Mouse (Mus musculus) CH12.LX (cell line): ENCODE data around the gene Hpcal1. TPM values are rescaled to one million over a fixed set of nuclear protein-coding genes. Genes with fewer than 3 reads are reported as not detected.
A peak's percentile ranks its signal among the peaks of the same experiment; 100 is the strongest.

Experiments
- DNase-seq: peaks from one replicate; pipeline ENCODE4 v3.0.0-alpha.2; 2013; ENCODE audit errors: extremely low read depth
- H3K27ac ChIP-seq: 2 replicates; pipeline ENCODE4 v1.5.1; 2012; ENCODE audit warnings: low read depth, mild to moderate bottlenecking, control low read depth, moderate library complexity; ENCODE audit not compliant: insufficient read depth
- H3K27me3 ChIP-seq: replicated peaks from 2 replicates; pipeline ENCODE3; 2012; ENCODE audit warnings: inconsistent platforms
- H3K36me3 ChIP-seq, 2 experiments: replicated peaks in 1 of 2; 2 replicates each; pipeline versions ENCODE3 to v1.6.1; 2012; ENCODE audit warnings: inconsistent platforms in 1 of 2, low read length in 1 of 2, mild to moderate bottlenecking in 1 of 2, mixed read lengths in 1 of 2, moderate library complexity in 1 of 2; ENCODE audit not compliant: control insufficient read depth in 1 of 2, insufficient read depth in 1 of 2
- H3K4me1 ChIP-seq, 2 experiments: 2 replicates each; pipeline ENCODE4 v1.6.1; 2012; ENCODE audit warnings: inconsistent platforms in 1 of 2, moderate library complexity in 1 of 2; ENCODE audit not compliant: insufficient read depth in 2 of 2, control insufficient read depth in 1 of 2
- H3K4me2 ChIP-seq: 2 replicates; pipeline ENCODE4 v1.6.1; 2012; ENCODE audit warnings: low read depth, mild to moderate bottlenecking, control low read depth; ENCODE audit not compliant: poor library complexity, insufficient read depth, severe bottlenecking
- H3K4me3 ChIP-seq, 3 experiments: fragments of 150-350 bp in 1 of 3; sonication (generic) in 1 of 3; replicated peaks in 1 of 3; 2 replicates each; pipeline versions ENCODE3 to v1.5.1; 2011 to 2012; ENCODE audit warnings: low read depth in 2 of 3, low read length in 2 of 3, mild to moderate bottlenecking in 2 of 3, moderate library complexity in 2 of 3, control low read depth in 1 of 3, improper control_type of control experiment in 1 of 3, inconsistent platforms in 1 of 3, mixed read lengths in 1 of 3; ENCODE audit not compliant: poor library complexity in 1 of 3
- H3K79me2 ChIP-seq: replicated peaks from 2 replicates; pipeline ENCODE4 v1.6.1; 2012; ENCODE audit warnings: mild to moderate bottlenecking, moderate library complexity; ENCODE audit not compliant: control insufficient read depth, poor library complexity, insufficient read depth, severe bottlenecking; ENCODE audit errors: extremely low read depth
- H3K9ac ChIP-seq: 2 replicates; pipeline ENCODE4 v1.6.1; 2012; ENCODE audit warnings: low read depth, mild to moderate bottlenecking, control low read depth, moderate library complexity; ENCODE audit not compliant: insufficient read depth
- H3K9me3 ChIP-seq: replicated peaks from 2 replicates; pipeline ENCODE3; 2012; ENCODE audit warnings: low read length, inconsistent platforms, mixed read lengths
- CHD1 ChIP-seq: IDR thresholded peaks from 2 replicates; pipeline ENCODE4 v1.6.1; 2012; ENCODE audit warnings: low read depth, low read length, improper control_type of control experiment, inconsistent platforms
- CTCF ChIP-seq, 2 experiments: IDR thresholded peaks in 1 of 2; conservative IDR thresholded peaks in 1 of 2; 2 replicates each; pipeline ENCODE4 v1.5.1; 2011 to 2012; ENCODE audit warnings: low read depth in 2 of 2, low read length in 2 of 2, improper control_type of control experiment in 1 of 2, inconsistent platforms in 1 of 2, mild to moderate bottlenecking in 1 of 2, moderate library complexity in 1 of 2
- EP300 ChIP-seq: IDR thresholded peaks from 2 replicates; pipeline ENCODE4 v1.6.1; 2011; ENCODE audit warnings: low read length, improper control_type of control experiment
- HCFC1 ChIP-seq: IDR thresholded peaks from 2 replicates; pipeline ENCODE4 v1.6.1; 2012; ENCODE audit warnings: low read depth, mild to moderate bottlenecking, inconsistent platforms, low read length, improper control_type of control experiment
- IRF4 ChIP-seq: IDR thresholded peaks from 2 replicates; pipeline ENCODE4 v1.6.1; 2014; ENCODE audit warnings: low read depth, mild to moderate bottlenecking, inconsistent platforms, low read length, improper control_type of control experiment
- JUN ChIP-seq: IDR thresholded peaks from 2 replicates; pipeline ENCODE4 v1.6.1; 2011; ENCODE audit warnings: low read depth, mild to moderate bottlenecking, low read length, improper control_type of control experiment, moderate library complexity; ENCODE audit not compliant: insufficient read depth
- JUND ChIP-seq: conservative IDR thresholded peaks from 2 replicates; pipeline ENCODE4 v1.6.1; 2011; ENCODE audit warnings: low read depth, low read length, improper control_type of control experiment
- MAZ ChIP-seq: IDR thresholded peaks from 2 replicates; pipeline ENCODE4 v1.6.1; 2012; ENCODE audit warnings: low read depth, mild to moderate bottlenecking, inconsistent platforms, low read length, improper control_type of control experiment, moderate library complexity
- MEF2A ChIP-seq: IDR thresholded peaks from 2 replicates; pipeline ENCODE4 v1.6.1; 2014; ENCODE audit warnings: low read depth, mild to moderate bottlenecking, inconsistent platforms, low read length, improper control_type of control experiment, borderline replicate concordance
- MXI1 ChIP-seq: IDR thresholded peaks from 2 replicates; pipeline ENCODE4 v1.6.1; 2011; ENCODE audit warnings: mild to moderate bottlenecking, low read depth, low read length, improper control_type of control experiment
- NELFE ChIP-seq: IDR thresholded peaks from 2 replicates; pipeline ENCODE4 v1.6.1; 2011; ENCODE audit warnings: low read depth, low read length, improper control_type of control experiment
- PAX5 ChIP-seq: IDR thresholded peaks from 2 replicates; pipeline ENCODE4 v1.6.1; 2012; ENCODE audit warnings: low read length, inconsistent platforms, mixed read lengths
- POLR2A ChIP-seq: IDR thresholded peaks from 2 replicates; pipeline ENCODE4 v1.6.1; 2011; ENCODE audit warnings: low read depth, mild to moderate bottlenecking, improper control_type of control experiment, low read length
- RAD21 ChIP-seq: IDR thresholded peaks from 2 replicates; pipeline ENCODE4 v1.6.1; 2011; ENCODE audit warnings: low read depth, mild to moderate bottlenecking, low read length, improper control_type of control experiment, moderate library complexity
- SIN3A ChIP-seq: IDR thresholded peaks from 2 replicates; pipeline ENCODE4 v1.6.1; 2012; ENCODE audit warnings: low read length, improper control_type of control experiment, inconsistent platforms
- SMC3 ChIP-seq: IDR thresholded peaks from 2 replicates; pipeline ENCODE4 v1.6.1; 2011; ENCODE audit warnings: low read depth, low read length, improper control_type of control experiment
- UBTF ChIP-seq: IDR thresholded peaks from 2 replicates; pipeline ENCODE4 v1.6.1; 2012; ENCODE audit warnings: low read depth, mild to moderate bottlenecking, inconsistent platforms, low read length, improper control_type of control experiment, moderate library complexity
- USF1 ChIP-seq: IDR thresholded peaks from 2 replicates; pipeline ENCODE4 v1.6.1; 2014; ENCODE audit warnings: low read depth, mild to moderate bottlenecking, inconsistent platforms, low read length, improper control_type of control experiment
- USF2 ChIP-seq: conservative IDR thresholded peaks from 2 replicates; pipeline ENCODE4 v1.6.1; 2011; ENCODE audit warnings: low read depth, low read length, improper control_type of control experiment
- ZKSCAN1 ChIP-seq: IDR thresholded peaks from 2 replicates; pipeline ENCODE4 v1.6.1; 2012; ENCODE audit warnings: low read depth, inconsistent platforms, low read length, improper control_type of control experiment, borderline replicate concordance
- ZMIZ1 ChIP-seq: IDR thresholded peaks from 2 replicates; pipeline ENCODE4 v1.6.1; 2012; ENCODE audit warnings: low read depth, mild to moderate bottlenecking, inconsistent platforms, low read length, improper control_type of control experiment
- dilution Hi-C: fragments of 300-500 bp; cut with MboI; formaldehyde crosslinking; loops from 2 replicates; pipeline ENCODE4 v1.14.3; 2020; ENCODE audit warnings: low sequenced_read_pairs; ENCODE audit not compliant: extremely low pct_unique_long_range_greater_than_20kb, extremely low pct_ligation_motif_present
- in situ Hi-C: fragments of 300-500 bp; cut with MboI; formaldehyde crosslinking; loops from 3 replicates; pipeline ENCODE4 v1.14.3; 2019; ENCODE audit warnings: low sequenced_read_pairs, low pct_ligation_motif_present, low pct_unique_long_range_greater_than_20kb, mixed read lengths
- polyA plus RNA-seq: library from polyadenylated mRNA; unstranded; fragments of >175 nt; gene quantifications from 2 replicates; pipeline ENCODE4 v1.2.1, GENCODE M21; 2012; ENCODE audit warnings: low read depth; ENCODE audit not compliant: insufficient read length
- total RNA-seq, 2 experiments: library from RNA; depleted of rRNA; stranded (reverse); fragments of 300-350 nt in 1 of 2; fragments of >200 nt in 1 of 2; gene quantifications; 2 replicates each; pipeline ENCODE4 v1.2.3; 2012 to 2014

Hpcal1 gene
- total and polyA plus RNA-seq, 3 experiments = 4.9 to 5.5 (median 4.9) TPM

DNA sequence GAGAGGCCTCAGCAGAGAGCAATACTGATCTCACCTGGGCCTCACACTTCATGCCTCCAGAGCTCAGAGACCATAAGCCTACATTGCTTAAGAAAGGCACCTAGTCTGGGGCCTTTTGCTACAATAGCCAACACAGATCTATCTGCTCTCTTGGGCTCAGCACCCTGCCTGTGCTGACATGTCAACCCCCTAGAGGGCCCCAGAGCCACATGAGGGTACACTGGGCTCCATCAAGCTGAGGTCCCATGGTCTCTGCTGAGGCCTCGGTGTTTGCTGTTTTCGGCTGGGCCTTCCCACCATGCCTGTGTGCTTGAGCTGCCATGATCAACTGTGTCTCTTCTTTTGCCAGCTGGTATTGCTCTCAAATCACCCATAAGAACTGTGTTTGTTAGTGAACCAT, 24.0 kb upstream of the Hpcal1 start:
- TF ChIP-seq JUN (no peak), CTCF (conservative IDR thresholded peaks at IDR 0.05 in 1 of 2, IDR thresholded peaks at IDR 0.05 in 1 of 2; ENCODE audit: low read depth in 2 of 2, low read length in 2 of 2) (peak; percentile 20 to 70; a peak in 3 of 4 replicates), RAD21 (peak; percentile 70), SMC3 (peak; percentile 55), CHD1 (no peak)
- Histone ChIP-seq H3K4me2 (no peak overlapping the region), H3K9me3 (no peaks in the 10 kb centered on the region), H3K4me1 (peaks cover 0 to 20% of the 10 kb centered on the region in 2 experiments; a peak in 2 of 4 replicates), H3K27me3 (no peaks in the 10 kb centered on the region), H3K4me3 (no peak overlapping the region), H3K27ac (no peak overlapping the region), H3K9ac (no peak overlapping the region), H3K36me3 (no peaks in the 10 kb centered on the region), H3K79me2 (no peaks in the 10 kb centered on the region)
- in situ Hi-C loops (loop anchor here (25.0 kb wide), 1 partner anchor 304 kb away; no protein-coding TSS in a partner anchor), dilution Hi-C loops (no loop called here)
- DNase-seq = peak; percentile 42

GRCm38 (mm10) chr12:17673729-17674128, 16.9 kb upstream of the Hpcal1 start:
- H3K27me3 ChIP-seq = no peaks in the 10 kb centered on the region
- no peak overlapping the region for H3K9ac ChIP-seq
- no peak overlapping the region for H3K27ac ChIP-seq
- no peak for DNase-seq
- H3K36me3 ChIP-seq = no peaks in the 10 kb centered on the region
- no peaks in the 10 kb centered on the region for H3K9me3 ChIP-seq
- no peak for TF ChIP-seq MXI1
- TF ChIP-seq ZKSCAN1 = no peak
- TF ChIP-seq POLR2A = no peak
- no peak for TF ChIP-seq PAX5
- no peak for TF ChIP-seq USF2
- no peak for TF ChIP-seq HCFC1
- no peak for TF ChIP-seq JUND
- TF ChIP-seq SIN3A = no peak
- TF ChIP-seq NELFE = no peak
- dilution Hi-C loops (no loop called here), in situ Hi-C loops (loop anchor here (10.0 to 25.0 kb wide), 2 partner anchors 121 to 311 kb away; no protein-coding TSS in a partner anchor)
- H3K4me2 ChIP-seq = no peak overlapping the region
- H3K4me1 ChIP-seq = peaks cover 0 to 6% of the 10 kb centered on the region in 2 experiments; a peak in 2 of 4 replicates
- no peaks in the 10 kb centered on the region for H3K79me2 ChIP-seq
- no peak overlapping the region for H3K4me3 ChIP-seq

DNA sequence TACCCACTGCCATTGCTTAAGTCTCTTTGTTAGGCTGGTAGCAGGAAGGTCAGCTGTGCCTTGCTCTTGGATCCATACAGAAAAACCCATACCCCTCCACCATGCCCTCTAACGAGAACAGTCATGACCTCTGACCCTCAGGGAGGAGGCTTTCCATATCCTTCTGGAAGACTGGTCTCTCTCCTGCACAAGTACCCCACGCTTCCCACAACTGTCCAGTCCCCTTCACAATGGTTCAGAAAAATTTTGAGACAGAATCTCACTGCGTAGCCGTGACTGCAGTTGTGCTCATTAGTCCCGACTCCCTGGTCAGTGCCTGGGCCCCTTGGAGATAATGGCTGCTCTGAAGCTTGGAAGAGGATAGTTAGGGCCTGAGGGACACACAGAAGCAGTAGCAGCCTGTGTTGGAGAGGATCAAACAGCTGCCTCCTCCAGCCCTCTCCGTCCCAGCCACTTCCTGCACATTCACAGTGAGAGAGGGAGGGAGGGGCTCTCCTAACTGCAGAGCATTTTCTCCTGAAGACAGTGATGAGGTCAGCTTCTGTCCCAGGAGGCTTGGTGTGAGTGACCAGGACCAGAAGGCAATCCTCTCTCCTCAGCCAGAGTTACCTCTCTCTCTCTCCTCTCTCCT, 16.4 kb upstream of the Hpcal1 start:
- H3K79me2 ChIP-seq = no peaks in the 10 kb centered on the region
- no peak for TF ChIP-seq RAD21
- no peak for TF ChIP-seq IRF4
- no peak for TF ChIP-seq SIN3A
- TF ChIP-seq EP300 = no peak
- no peak for TF ChIP-seq JUN
- no peak for TF ChIP-seq ZKSCAN1
- TF ChIP-seq UBTF = no peak
- no peak for TF ChIP-seq ZMIZ1
- TF ChIP-seq MAZ = no peak
- no peak for TF ChIP-seq USF1
- no peak for TF ChIP-seq MEF2A
- peaks cover 0 to 3% of the 10 kb centered on the region in 2 experiments; a peak in 2 of 4 replicates for H3K4me1 ChIP-seq
- H3K4me3 ChIP-seq = no peak overlapping the region
- no peak overlapping the region for H3K9ac ChIP-seq
- no peaks in the 10 kb centered on the region for H3K27me3 ChIP-seq
- dilution Hi-C loops (no loop called here), in situ Hi-C loops (loop anchor here (10.0 to 25.0 kb wide), 2 partner anchors 121 to 312 kb away; no protein-coding TSS in a partner anchor)
- no peaks in the 10 kb centered on the region for H3K36me3 ChIP-seq
- H3K4me2 ChIP-seq = no peak overlapping the region; the same call in 1 of the 2 replicates
- no peaks in the 10 kb centered on the region for H3K9me3 ChIP-seq
- H3K27ac ChIP-seq = no peak overlapping the region
- DNase-seq = no peak
